Mouse (Mus musculus) CH12.LX (cell line): ENCODE measurements around the gene Srebf2. TPM values are rescaled to one million over a fixed set of nuclear protein-coding genes. Genes with fewer than 3 reads are reported as not detected.

Experiments used
- DNase-seq: peaks from one replicate; pipeline ENCODE4 v3.0.0-alpha.2; 2013; ENCODE audit errors: extremely low read depth
- H3K27ac ChIP-seq: 2 replicates; pipeline ENCODE4 v1.5.1; 2012; ENCODE audit warnings: low read depth, mild to moderate bottlenecking, control low read depth, moderate library complexity; ENCODE audit not compliant: insufficient read depth
- H3K27me3 ChIP-seq: replicated peaks from 2 replicates; pipeline ENCODE3; 2012; ENCODE audit warnings: inconsistent platforms
- H3K36me3 ChIP-seq, 2 experiments: replicated peaks in 1 of 2; 2 replicates each; pipeline versions ENCODE3 to v1.6.1; 2012; ENCODE audit warnings: inconsistent platforms in 1 of 2, low read length in 1 of 2, mild to moderate bottlenecking in 1 of 2, mixed read lengths in 1 of 2, moderate library complexity in 1 of 2; ENCODE audit not compliant: control insufficient read depth in 1 of 2, insufficient read depth in 1 of 2
- H3K4me1 ChIP-seq, 2 experiments: 2 replicates each; pipeline ENCODE4 v1.6.1; 2012; ENCODE audit warnings: inconsistent platforms in 1 of 2, moderate library complexity in 1 of 2; ENCODE audit not compliant: insufficient read depth in 2 of 2, control insufficient read depth in 1 of 2
- H3K4me2 ChIP-seq: 2 replicates; pipeline ENCODE4 v1.6.1; 2012; ENCODE audit warnings: low read depth, mild to moderate bottlenecking, control low read depth; ENCODE audit not compliant: poor library complexity, insufficient read depth, severe bottlenecking
- H3K4me3 ChIP-seq, 3 experiments: fragments of 150-350 bp in 1 of 3; sonication (generic) in 1 of 3; replicated peaks in 1 of 3; 2 replicates each; pipeline versions ENCODE3 to v1.5.1; 2011 to 2012; ENCODE audit warnings: low read depth in 2 of 3, low read length in 2 of 3, mild to moderate bottlenecking in 2 of 3, moderate library complexity in 2 of 3, control low read depth in 1 of 3, improper control_type of control experiment in 1 of 3, inconsistent platforms in 1 of 3, mixed read lengths in 1 of 3; ENCODE audit not compliant: poor library complexity in 1 of 3
- H3K79me2 ChIP-seq: replicated peaks from 2 replicates; pipeline ENCODE4 v1.6.1; 2012; ENCODE audit warnings: mild to moderate bottlenecking, moderate library complexity; ENCODE audit not compliant: control insufficient read depth, poor library complexity, insufficient read depth, severe bottlenecking; ENCODE audit errors: extremely low read depth
- H3K9ac ChIP-seq: 2 replicates; pipeline ENCODE4 v1.6.1; 2012; ENCODE audit warnings: low read depth, mild to moderate bottlenecking, control low read depth, moderate library complexity; ENCODE audit not compliant: insufficient read depth
- H3K9me3 ChIP-seq: replicated peaks from 2 replicates; pipeline ENCODE3; 2012; ENCODE audit warnings: low read length, inconsistent platforms, mixed read lengths
- BHLHE40 ChIP-seq: IDR thresholded peaks from 2 replicates; pipeline ENCODE4 v1.6.1; 2011; ENCODE audit warnings: mild to moderate bottlenecking, low read depth, low read length, improper control_type of control experiment
- CHD1 ChIP-seq: IDR thresholded peaks from 2 replicates; pipeline ENCODE4 v1.6.1; 2012; ENCODE audit warnings: low read depth, low read length, improper control_type of control experiment, inconsistent platforms
- CHD2 ChIP-seq: IDR thresholded peaks from 2 replicates; pipeline ENCODE4 v1.6.1; 2011; ENCODE audit warnings: low read length, improper control_type of control experiment
- CTCF ChIP-seq, 2 experiments: IDR thresholded peaks in 1 of 2; conservative IDR thresholded peaks in 1 of 2; 2 replicates each; pipeline ENCODE4 v1.5.1; 2011 to 2012; ENCODE audit warnings: low read depth in 2 of 2, low read length in 2 of 2, improper control_type of control experiment in 1 of 2, inconsistent platforms in 1 of 2, mild to moderate bottlenecking in 1 of 2, moderate library complexity in 1 of 2
- E2F4 ChIP-seq: IDR thresholded peaks from 2 replicates; pipeline ENCODE4 v1.6.1; 2011; ENCODE audit warnings: low read depth, low read length, improper control_type of control experiment; ENCODE audit not compliant: insufficient replicate concordance
- ELF1 ChIP-seq: IDR thresholded peaks from 2 replicates; pipeline ENCODE4 v1.6.1; 2014; ENCODE audit warnings: low read depth, mild to moderate bottlenecking, inconsistent platforms, low read length, improper control_type of control experiment
- EP300 ChIP-seq: IDR thresholded peaks from 2 replicates; pipeline ENCODE4 v1.6.1; 2011; ENCODE audit warnings: low read length, improper control_type of control experiment
- GABPA ChIP-seq: IDR thresholded peaks from 2 replicates; pipeline ENCODE4 v1.6.1; 2012; ENCODE audit warnings: low read depth, low read length, improper control_type of control experiment, inconsistent platforms; ENCODE audit not compliant: insufficient replicate concordance
- IRF4 ChIP-seq: IDR thresholded peaks from 2 replicates; pipeline ENCODE4 v1.6.1; 2014; ENCODE audit warnings: low read depth, mild to moderate bottlenecking, inconsistent platforms, low read length, improper control_type of control experiment
- JUN ChIP-seq: IDR thresholded peaks from 2 replicates; pipeline ENCODE4 v1.6.1; 2011; ENCODE audit warnings: low read depth, mild to moderate bottlenecking, low read length, improper control_type of control experiment, moderate library complexity; ENCODE audit not compliant: insufficient read depth
- JUND ChIP-seq: conservative IDR thresholded peaks from 2 replicates; pipeline ENCODE4 v1.6.1; 2011; ENCODE audit warnings: low read depth, low read length, improper control_type of control experiment
- KAT2A ChIP-seq: IDR thresholded peaks from 2 replicates; pipeline ENCODE4 v1.6.1; 2012; ENCODE audit warnings: low read length, improper control_type of control experiment, inconsistent platforms; ENCODE audit not compliant: insufficient replicate concordance
- MAZ ChIP-seq: IDR thresholded peaks from 2 replicates; pipeline ENCODE4 v1.6.1; 2012; ENCODE audit warnings: low read depth, mild to moderate bottlenecking, inconsistent platforms, low read length, improper control_type of control experiment, moderate library complexity
- MEF2A ChIP-seq: IDR thresholded peaks from 2 replicates; pipeline ENCODE4 v1.6.1; 2014; ENCODE audit warnings: low read depth, mild to moderate bottlenecking, inconsistent platforms, low read length, improper control_type of control experiment, borderline replicate concordance
- MXI1 ChIP-seq: IDR thresholded peaks from 2 replicates; pipeline ENCODE4 v1.6.1; 2011; ENCODE audit warnings: mild to moderate bottlenecking, low read depth, low read length, improper control_type of control experiment
- MYC ChIP-seq: IDR thresholded peaks from 2 replicates; pipeline ENCODE4 v1.6.1; 2011; ENCODE audit warnings: low read depth, mild to moderate bottlenecking, improper control_type of control experiment, low read length
- POLR2A ChIP-seq: IDR thresholded peaks from 2 replicates; pipeline ENCODE4 v1.6.1; 2011; ENCODE audit warnings: low read depth, mild to moderate bottlenecking, improper control_type of control experiment, low read length
- POLR2AphosphoS2 ChIP-seq: IDR thresholded peaks from 2 replicates; pipeline ENCODE4 v1.6.1; 2011; ENCODE audit warnings: low read depth, low read length, improper control_type of control experiment
- RAD21 ChIP-seq: IDR thresholded peaks from 2 replicates; pipeline ENCODE4 v1.6.1; 2011; ENCODE audit warnings: low read depth, mild to moderate bottlenecking, low read length, improper control_type of control experiment, moderate library complexity
- RCOR1 ChIP-seq: conservative IDR thresholded peaks from 2 replicates; pipeline ENCODE4 v1.6.1; 2012; ENCODE audit warnings: low read depth, mild to moderate bottlenecking, inconsistent platforms, low read length, improper control_type of control experiment
- SIN3A ChIP-seq: IDR thresholded peaks from 2 replicates; pipeline ENCODE4 v1.6.1; 2012; ENCODE audit warnings: low read length, improper control_type of control experiment, inconsistent platforms
- SMC3 ChIP-seq: IDR thresholded peaks from 2 replicates; pipeline ENCODE4 v1.6.1; 2011; ENCODE audit warnings: low read depth, low read length, improper control_type of control experiment
- TBP ChIP-seq: conservative IDR thresholded peaks from 2 replicates; pipeline ENCODE4 v1.6.1; 2011; ENCODE audit warnings: low read depth, low read length, improper control_type of control experiment
- TCF12 ChIP-seq: IDR thresholded peaks from 2 replicates; pipeline ENCODE4 v1.6.1; 2014; ENCODE audit warnings: low read depth, mild to moderate bottlenecking, inconsistent platforms, low read length, improper control_type of control experiment
- UBTF ChIP-seq: IDR thresholded peaks from 2 replicates; pipeline ENCODE4 v1.6.1; 2012; ENCODE audit warnings: low read depth, mild to moderate bottlenecking, inconsistent platforms, low read length, improper control_type of control experiment, moderate library complexity
- USF1 ChIP-seq: IDR thresholded peaks from 2 replicates; pipeline ENCODE4 v1.6.1; 2014; ENCODE audit warnings: low read depth, mild to moderate bottlenecking, inconsistent platforms, low read length, improper control_type of control experiment
- ZC3H11A ChIP-seq: IDR thresholded peaks from 2 replicates; pipeline ENCODE4 v1.6.1; 2012; ENCODE audit warnings: low read depth, mild to moderate bottlenecking, inconsistent platforms, low read length, improper control_type of control experiment
- ZKSCAN1 ChIP-seq: IDR thresholded peaks from 2 replicates; pipeline ENCODE4 v1.6.1; 2012; ENCODE audit warnings: low read depth, inconsistent platforms, low read length, improper control_type of control experiment, borderline replicate concordance
- ZMIZ1 ChIP-seq: IDR thresholded peaks from 2 replicates; pipeline ENCODE4 v1.6.1; 2012; ENCODE audit warnings: low read depth, mild to moderate bottlenecking, inconsistent platforms, low read length, improper control_type of control experiment
- ZNF384 ChIP-seq: IDR thresholded peaks from 2 replicates; pipeline ENCODE4 v1.6.1; 2012; ENCODE audit warnings: low read depth, low read length, improper control_type of control experiment, inconsistent platforms
- dilution Hi-C: fragments of 300-500 bp; cut with MboI; formaldehyde crosslinking; loops from 2 replicates; pipeline ENCODE4 v1.14.3; 2020; ENCODE audit warnings: low sequenced_read_pairs; ENCODE audit not compliant: extremely low pct_unique_long_range_greater_than_20kb, extremely low pct_ligation_motif_present
- in situ Hi-C: fragments of 300-500 bp; cut with MboI; formaldehyde crosslinking; loops from 3 replicates; pipeline ENCODE4 v1.14.3; 2019; ENCODE audit warnings: low sequenced_read_pairs, low pct_ligation_motif_present, low pct_unique_long_range_greater_than_20kb, mixed read lengths
- polyA plus RNA-seq: library from polyadenylated mRNA; unstranded; fragments of >175 nt; gene quantifications from 2 replicates; pipeline ENCODE4 v1.2.1, GENCODE M21; 2012; ENCODE audit warnings: low read depth; ENCODE audit not compliant: insufficient read length
- total RNA-seq, 2 experiments: library from RNA; depleted of rRNA; stranded (reverse); fragments of 300-350 nt in 1 of 2; fragments of >200 nt in 1 of 2; gene quantifications; 2 replicates each; pipeline ENCODE4 v1.2.3; 2012 to 2014

Srebf2 gene
- total and polyA plus RNA-seq, 3 experiments, result 94.3 to 253 (median 159) TPM

DNA sequence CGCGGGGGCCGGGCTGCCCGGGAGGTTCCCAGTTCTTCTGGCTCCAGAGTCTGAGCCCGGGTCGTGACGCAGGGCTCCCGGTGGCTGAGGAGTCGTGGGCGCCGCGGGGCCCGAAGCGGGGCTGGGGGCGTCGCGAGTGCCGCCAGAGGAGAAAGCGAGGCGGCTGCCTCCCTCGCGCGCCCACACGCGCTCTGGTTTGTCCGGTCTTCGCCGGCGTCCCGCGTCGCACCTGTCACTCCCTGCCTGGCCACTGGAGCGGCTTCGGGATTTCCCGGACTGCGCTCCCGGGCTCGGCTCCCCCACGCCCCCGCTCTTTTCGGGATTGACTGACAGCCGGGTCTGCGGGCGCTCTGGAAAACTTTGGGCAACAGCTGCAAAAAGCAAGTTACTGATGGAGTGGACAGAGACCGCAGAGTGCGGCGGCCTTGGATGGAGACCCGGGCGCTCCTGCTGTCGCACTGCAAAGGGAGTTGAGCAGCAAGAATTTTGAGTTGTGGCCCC, 680 bp downstream of the Srebf2 start:
- Histone ChIP-seq H3K79me2 (peaks cover 52% of the 10 kb centered on the region), H3K4me3 (peak overlapping the region; percentile 80 to 92 (median 92)), H3K27me3 (no peaks in the 10 kb centered on the region), H3K36me3 (peaks cover 0 to 25% of the 10 kb centered on the region in 2 experiments), H3K9me3 (no peaks in the 10 kb centered on the region), H3K9ac (peak overlapping the region; percentile 92), H3K4me1 (peaks cover 7 to 60% of the 10 kb centered on the region in 2 experiments), H3K4me2 (peak overlapping the region; percentile 87; the same call in 1 of the 2 replicates), H3K27ac (peak overlapping the region; percentile 78)
- in situ Hi-C loops, result loop anchor here (10.0 kb wide), 1 partner anchor 67 kb away; the partner anchor contains the start of gene Shisa8
- no peak for DNase-seq
- TF ChIP-seq BHLHE40 (0 out of 2 replicates have a peak, but pooled peaks have one; percentile 20), RCOR1 (no peak), SMC3 (no peak), ZNF384 (no peak), TCF12 (no peak), MYC (no peak), IRF4 (no peak), CHD1 (peak; percentile 8), ELF1 (no peak), GABPA (no peak), MAZ (no peak), USF1 (no peak), MXI1 (peak; percentile 67; the same call in 1 of the 2 replicates), ZKSCAN1 (no peak), KAT2A (no peak), UBTF (peak; percentile 68; the same call in 1 of the 2 replicates)
- TF ChIP-seq, all 38 proteins: peak for 4
- dilution Hi-C loops, result no loop called here

DNA sequence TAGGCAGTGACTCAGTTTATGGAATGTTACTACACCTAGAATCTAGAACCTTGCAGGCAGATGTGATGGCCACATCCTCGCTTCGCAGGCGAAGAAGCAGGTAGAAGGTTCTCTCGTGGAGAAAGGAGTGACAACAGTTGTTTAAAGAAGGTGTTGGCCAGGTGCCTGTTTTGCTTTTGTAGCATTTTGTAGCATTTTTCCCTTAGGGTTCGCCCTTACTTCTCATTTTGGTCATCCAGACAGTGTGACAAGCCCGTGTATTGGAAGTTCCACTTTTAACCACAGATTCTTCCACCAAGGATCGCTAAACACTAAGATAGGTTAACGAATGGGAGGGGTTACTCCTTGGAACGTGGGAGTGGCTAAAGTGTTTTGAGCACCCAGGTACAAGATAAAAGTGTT, 1.5 kb downstream of the Srebf2 start:
- in situ Hi-C loops (loop anchor here (10.0 kb wide), 1 partner anchor 66 kb away; the partner anchor contains the start of gene Shisa8), dilution Hi-C loops (no loop called here)
- Histone ChIP-seq H3K9me3 (no peaks in the 10 kb centered on the region), H3K4me1 (peaks cover 8 to 68% of the 10 kb centered on the region in 2 experiments), H3K4me2 (peak overlapping the region; percentile 87), H3K9ac (peak overlapping the region; percentile 92), H3K27me3 (no peaks in the 10 kb centered on the region), H3K27ac (peak overlapping the region; percentile 32; the same call in 1 of the 2 replicates), H3K79me2 (peaks cover 60% of the 10 kb centered on the region), H3K36me3 (peaks cover 0 to 32% of the 10 kb centered on the region in 2 experiments), H3K4me3 (peak overlapping the region; percentile 80 to 92 (median 92))
- no peak for DNase-seq
- TF ChIP-seq TCF12 (peak; percentile 35; the same call in 1 of the 2 replicates), KAT2A (no peak), ZNF384 (no peak), USF1 (no peak), MAZ (peak; percentile 66; the same call in 1 of the 2 replicates), EP300 (peak; percentile 58), CHD2 (no peak), RCOR1 (no peak), CTCF (conservative IDR thresholded peaks at IDR 0.05 in 1 of 2, IDR thresholded peaks at IDR 0.05 in 1 of 2; ENCODE audit: low read depth in 2 of 2, low read length in 2 of 2) (no peak), IRF4 (peak; percentile 44; the same call in 1 of the 2 replicates), ZC3H11A (no peak), ZMIZ1 (no peak), E2F4 (no peak), MEF2A (no peak), RAD21 (no peak), JUND (0 out of 2 replicates have a peak, but pooled peaks have one; percentile 19), SIN3A (peak; percentile 92), POLR2A (no peak), BHLHE40 (peak; percentile 81), CHD1 (peak; percentile 32; the same call in 1 of the 2 replicates), JUN (no peak), TBP (no peak; the same call in 1 of the 2 replicates), POLR2AphosphoS2 (0 out of 2 replicates have a peak, but pooled peaks have one; percentile 41)
